Mouse (Mus musculus) embryonic facial prominence, embryonic 11.5 days (tissue): ENCODE results near the gene Ccdc122. TPM values are rescaled to one million over a fixed set of nuclear protein-coding genes. Genes with fewer than 3 reads are reported as not detected.
A peak's percentile ranks its signal among the peaks of the same experiment; 100 is the strongest.

Source experiments
- ATAC-seq: fragments of 200-750 bp; cut with Nextera tagmentation; replicated peaks from 2 replicates; pipeline ENCODE4 v1.8.0; 2017; ENCODE audit warnings: low read depth; ENCODE audit not compliant: insufficient number of reproducible peaks, low FRiP score, low TSS enrichment
- DNase-seq: peaks from one replicate; pipeline ENCODE4 v3.0.0-alpha.2; 2015; ENCODE audit warnings: low spot score
- H3K27ac ChIP-seq: fragments of 300-500 bp; sonication (generic); replicated peaks from 2 replicates; pipeline ENCODE4 v1.5.1; 2014; ENCODE audit warnings: mild to moderate bottlenecking, low read depth, low read length, control low read depth
- H3K27me3 ChIP-seq: fragments of 300-500 bp; sonication (generic); 2 replicates; pipeline ENCODE4 v1.6.1; 2014; ENCODE audit warnings: mild to moderate bottlenecking, low read length, moderate library complexity, mixed read lengths; ENCODE audit not compliant: control insufficient read depth, insufficient read depth
- H3K36me3 ChIP-seq: fragments of 300-500 bp; sonication (generic); replicated peaks from 2 replicates; pipeline ENCODE4 v1.6.1; 2014; ENCODE audit warnings: low read depth, mild to moderate bottlenecking, low read length, moderate library complexity, mixed read lengths; ENCODE audit not compliant: control insufficient read depth, insufficient read depth
- H3K4me1 ChIP-seq: fragments of 300-500 bp; sonication (generic); 2 replicates; pipeline ENCODE4 v1.6.1; 2014; ENCODE audit warnings: low read length, mixed read lengths; ENCODE audit not compliant: control insufficient read depth, insufficient read depth
- H3K4me2 ChIP-seq: fragments of 300-500 bp; sonication (generic); 2 replicates; pipeline ENCODE4 v1.6.1; 2014; ENCODE audit warnings: low read depth, mild to moderate bottlenecking, control low read depth, low read length, moderate library complexity
- H3K4me3 ChIP-seq: fragments of 300-500 bp; sonication (generic); 2 replicates; pipeline ENCODE4 v1.5.1; 2014; ENCODE audit warnings: low read depth, low read length, control low read depth
- H3K9ac ChIP-seq: fragments of 300-500 bp; sonication (generic); replicated peaks from 2 replicates; pipeline ENCODE4 v1.6.1; 2014; ENCODE audit warnings: mild to moderate bottlenecking, control low read depth, low read length
- H3K9me3 ChIP-seq: fragments of 300-500 bp; sonication (generic); replicated peaks from 2 replicates; pipeline ENCODE4 v1.6.1; 2016; ENCODE audit warnings: mild to moderate bottlenecking, low read length, inconsistent platforms, mixed read lengths; ENCODE audit not compliant: control insufficient read depth
- WGBS: fragments of 180-500 bp; shearing (Covaris S2); extraction: QIAGEN DNeasy Blood & Tissue Kit; methylation state at CpG from one replicate; pipeline ENCODE4 v1.1.7; 2014; 5-methylcytosine and 5-hydroxymethylcytosine counted together
- polyA plus RNA-seq: library from polyadenylated mRNA; unstranded; fragments of >200 nt; fragmentation: Nextera tagmentation; extraction: Ambion mirVana; gene quantifications from 2 replicates; pipeline ENCODE4 v1.2.1, GENCODE M21; 2014

Ccdc122 gene
- polyA plus RNA-seq, 1 experiment from 2014 or later = 2.7 TPM

DNA sequence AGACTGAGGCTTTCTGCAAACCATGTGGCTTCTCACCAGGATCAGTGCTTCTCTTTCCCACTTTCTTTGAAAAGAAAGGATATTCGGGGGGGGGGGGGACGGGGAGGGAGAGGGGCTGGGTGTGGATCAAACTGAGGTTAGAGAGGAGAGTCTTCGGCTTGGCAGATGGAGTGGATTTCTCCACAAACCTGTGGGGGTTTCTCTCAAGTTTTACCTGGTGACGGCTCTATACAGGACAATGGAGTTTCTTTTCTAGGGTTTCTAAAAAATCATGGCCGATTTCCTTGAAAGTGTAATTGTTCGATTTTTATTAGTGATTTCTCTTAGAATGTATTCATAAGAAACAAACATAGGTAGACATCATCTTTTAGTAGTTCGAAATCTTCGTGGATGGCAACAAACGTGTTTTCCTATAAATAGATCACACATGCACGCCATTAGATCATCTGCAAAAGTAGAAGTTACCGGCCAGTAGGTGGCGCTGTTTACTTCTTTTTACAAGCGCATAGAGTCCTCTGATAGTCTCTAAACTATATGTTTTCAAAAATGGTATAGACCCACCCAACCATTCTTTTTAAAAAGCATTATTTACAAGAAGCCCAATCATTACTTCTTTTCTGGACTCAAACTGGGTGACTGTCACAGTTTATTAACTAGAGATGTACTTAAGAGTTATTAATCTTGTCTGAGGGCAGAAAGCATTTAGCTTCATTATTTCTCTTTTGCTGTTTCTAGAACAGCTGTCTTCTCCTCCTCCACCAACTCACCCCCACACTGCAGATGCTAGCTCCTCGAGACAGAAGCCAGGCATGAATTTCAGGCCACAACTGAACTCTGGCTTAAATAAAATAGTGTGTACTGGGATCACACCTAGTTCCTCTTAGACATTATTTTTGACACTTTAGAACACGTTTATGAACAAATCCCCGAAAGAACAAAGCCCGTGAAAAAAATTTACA lies 105.0 kb downstream of the Ccdc122 start:
- Histone ChIP-seq H3K9me3 (no peaks in the 10 kb centered on the region), H3K27ac (no peak overlapping the region), H3K9ac (no peak overlapping the region), H3K27me3 (no peaks in the 10 kb centered on the region), H3K4me2 (no peak overlapping the region), H3K4me3 (no peak overlapping the region), H3K36me3 (no peaks in the 10 kb centered on the region), H3K4me1 (no peaks in the 10 kb centered on the region)
- DNase-seq (peak; percentile 95), ATAC-seq (peak; percentile 81)
- WGBS = 34% methylated on average over 17 of the region's 17 CpGs

DNA sequence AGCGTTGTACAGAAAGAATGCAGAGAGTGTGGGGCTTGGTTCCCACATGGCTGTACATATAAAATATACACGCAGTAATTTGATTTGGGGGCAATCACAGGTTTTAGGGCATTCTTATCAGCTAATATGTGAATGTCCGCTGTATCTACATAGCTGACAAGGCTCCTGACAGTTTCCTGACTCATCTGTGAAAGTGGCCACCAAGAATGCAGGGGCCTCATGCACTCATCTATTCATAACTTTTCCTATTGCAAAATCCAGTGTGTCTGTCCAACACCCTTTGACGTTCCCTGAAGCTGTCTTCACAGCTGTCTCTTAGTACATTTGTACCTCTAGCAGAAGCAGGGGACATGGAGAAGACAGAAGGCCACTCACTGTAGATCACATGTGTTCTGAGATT lies 108.5 kb downstream of the Ccdc122 start:
- H3K36me3 ChIP-seq = no peaks in the 10 kb centered on the region

GRCm38 (mm10) chr14:77147635-77148034 lies 111.1 kb downstream of the Ccdc122 start:
- no peak overlapping the region for H3K4me3 ChIP-seq
- 83% methylated on average over 1 of the region's 1 CpGs for WGBS

More for the DNA sequence above, 108.5 kb downstream of the Ccdc122 start:
- Histone ChIP-seq H3K4me2 (no peak overlapping the region), H3K27ac (no peak overlapping the region), H3K4me3 (no peak overlapping the region), H3K9ac (no peak overlapping the region), H3K27me3 (no peaks in the 10 kb centered on the region), H3K4me1 (no peaks in the 10 kb centered on the region), H3K9me3 (no peaks in the 10 kb centered on the region)
- 88% methylated on average over 4 of the region's 4 CpGs for WGBS
- no peak for DNase-seq
- no peak for ATAC-seq

DNA sequence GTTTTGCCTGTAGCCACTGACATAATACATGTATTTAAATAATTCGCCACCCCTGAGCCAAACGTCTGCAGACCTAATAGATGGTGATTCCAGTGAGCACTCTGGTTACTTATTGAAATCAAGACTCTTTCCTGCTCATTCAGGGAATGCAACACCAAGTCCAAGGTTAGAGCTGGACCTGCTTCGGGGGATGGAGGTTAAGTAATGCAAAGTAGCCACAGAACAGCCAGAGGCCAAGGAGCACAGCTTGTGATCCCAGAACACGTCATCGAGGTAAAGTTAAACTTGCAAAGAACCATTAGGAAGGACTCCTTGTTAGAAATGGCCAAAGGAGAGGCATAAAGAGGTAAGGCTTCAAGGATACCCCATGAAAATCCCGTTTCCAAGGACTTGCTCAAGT lies 114.0 kb downstream of the Ccdc122 start:
- Histone ChIP-seq H3K27me3 (no peaks in the 10 kb centered on the region), H3K9ac (no peak overlapping the region), H3K4me3 (no peak overlapping the region), H3K9me3 (no peaks in the 10 kb centered on the region), H3K36me3 (no peaks in the 10 kb centered on the region), H3K27ac (no peak overlapping the region), H3K4me1 (no peaks in the 10 kb centered on the region), H3K4me2 (no peak overlapping the region)
- ATAC-seq (no peak), DNase-seq (no peak)
- WGBS = 65% methylated on average over 6 of the region's 6 CpGs

More at GRCm38 (mm10) chr14:77147635-77148034, 111.1 kb downstream of the Ccdc122 start:
- Histone ChIP-seq H3K36me3 (no peaks in the 10 kb centered on the region), H3K4me1 (no peaks in the 10 kb centered on the region), H3K9me3 (no peaks in the 10 kb centered on the region), H3K9ac (no peak overlapping the region), H3K4me2 (no peak overlapping the region), H3K27ac (no peak overlapping the region), H3K27me3 (no peaks in the 10 kb centered on the region)
- DNase-seq (no peak), ATAC-seq (no peak)

DNA sequence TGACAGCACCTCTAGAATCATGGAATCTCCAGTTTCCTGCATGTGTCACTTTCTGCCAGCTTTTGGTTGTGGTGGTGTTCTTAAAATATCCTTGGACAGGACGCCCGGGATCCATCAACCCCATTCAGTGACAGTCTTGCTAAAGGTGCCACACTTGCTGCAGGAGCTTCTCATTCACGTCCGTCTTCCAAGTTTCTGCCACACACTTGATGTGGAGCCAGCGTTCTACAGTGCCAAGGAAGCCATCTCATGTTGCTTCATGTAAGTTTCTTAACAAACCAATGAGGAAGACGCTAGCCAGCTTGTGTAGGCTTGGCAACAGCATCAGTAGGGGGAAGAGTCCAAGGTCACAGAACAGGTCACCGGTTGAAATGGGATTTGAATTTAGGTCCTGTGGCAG lies 114.9 kb downstream of the Ccdc122 start:
- Histone ChIP-seq H3K27me3 (no peaks in the 10 kb centered on the region), H3K36me3 (no peaks in the 10 kb centered on the region), H3K9me3 (no peaks in the 10 kb centered on the region), H3K4me2 (no peak overlapping the region), H3K4me3 (no peak overlapping the region), H3K27ac (no peak overlapping the region), H3K4me1 (no peaks in the 10 kb centered on the region), H3K9ac (no peak overlapping the region)
- ATAC-seq (no peak), DNase-seq (no peak)
- 79% methylated on average over 7 of the region's 7 CpGs for WGBS

- Histone ChIP-seq H3K4me2 (peak within 1 kb of the TSS; percentile 96), H3K4me3 (peak within 1 kb of the TSS; percentile 76), H3K9me3 (no peaks in the 10 kb centered on the region), H3K27me3 (no peaks in the 10 kb centered on the region), H3K36me3 (no peaks in the 10 kb centered on the region), H3K4me1 (no peaks in the 10 kb centered on the region), H3K9ac (peak within 1 kb of the TSS; percentile 67), H3K27ac (peak within 1 kb of the TSS; percentile 66)
- under 1% methylated on average over 72 of the region's 73 CpGs for WGBS
- DNase-seq (peak; percentile 92), ATAC-seq (peak; percentile 87)
These were observed 119.8 kb downstream of the Ccdc122 start, which contains the start of gene Enox1 for GRCm38 (mm10) chr14:77156222-77156910. Enox1 (plus strand) TSS chr14:77156763.

DNA sequence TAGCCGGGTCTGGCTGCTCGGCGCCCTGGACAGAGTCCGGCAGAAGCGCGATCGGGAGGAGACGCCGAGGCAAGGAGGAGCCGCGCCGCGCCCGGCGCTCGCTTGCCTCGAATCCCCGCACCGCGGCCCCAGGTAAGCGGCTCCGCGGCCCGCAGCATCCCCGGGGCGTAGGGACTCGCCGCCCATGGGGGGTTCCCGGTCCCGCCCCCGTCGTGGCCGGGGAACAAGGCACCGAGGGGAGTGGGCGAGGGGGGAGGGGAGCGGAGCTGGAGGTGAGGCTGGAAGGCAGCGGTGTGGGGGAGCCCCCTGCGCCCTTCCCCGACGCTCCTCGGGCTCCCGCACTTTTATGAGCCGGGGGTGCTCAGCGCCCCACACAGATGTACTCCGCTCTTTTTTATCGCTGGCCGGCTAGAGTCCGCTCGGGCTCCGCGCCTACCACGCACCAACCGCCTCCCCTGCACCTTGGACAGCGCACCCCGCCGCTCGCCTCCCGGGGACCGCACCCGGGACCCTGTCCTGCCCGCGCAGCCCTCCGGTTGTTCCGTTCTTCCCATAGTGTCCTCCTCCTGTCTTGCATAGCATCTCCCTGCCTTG lies 120.4 kb downstream of the Ccdc122 start:
- Histone ChIP-seq H3K36me3 (no peaks in the 10 kb centered on the region), H3K9ac (peak overlapping the region; percentile 67), H3K4me3 (peak overlapping the region; percentile 76), H3K4me1 (no peaks in the 10 kb centered on the region), H3K9me3 (no peaks in the 10 kb centered on the region), H3K4me2 (peak overlapping the region; percentile 96), H3K27me3 (no peaks in the 10 kb centered on the region), H3K27ac (peak overlapping the region; percentile 66)
- ATAC-seq (peak; percentile 54), DNase-seq (peak; percentile 50)
- 0% methylated on average over 55 of the region's 64 CpGs for WGBS
